Comparison of ENCODE assay signal across 8 mouse cellular contexts in the genomic region with DNA sequence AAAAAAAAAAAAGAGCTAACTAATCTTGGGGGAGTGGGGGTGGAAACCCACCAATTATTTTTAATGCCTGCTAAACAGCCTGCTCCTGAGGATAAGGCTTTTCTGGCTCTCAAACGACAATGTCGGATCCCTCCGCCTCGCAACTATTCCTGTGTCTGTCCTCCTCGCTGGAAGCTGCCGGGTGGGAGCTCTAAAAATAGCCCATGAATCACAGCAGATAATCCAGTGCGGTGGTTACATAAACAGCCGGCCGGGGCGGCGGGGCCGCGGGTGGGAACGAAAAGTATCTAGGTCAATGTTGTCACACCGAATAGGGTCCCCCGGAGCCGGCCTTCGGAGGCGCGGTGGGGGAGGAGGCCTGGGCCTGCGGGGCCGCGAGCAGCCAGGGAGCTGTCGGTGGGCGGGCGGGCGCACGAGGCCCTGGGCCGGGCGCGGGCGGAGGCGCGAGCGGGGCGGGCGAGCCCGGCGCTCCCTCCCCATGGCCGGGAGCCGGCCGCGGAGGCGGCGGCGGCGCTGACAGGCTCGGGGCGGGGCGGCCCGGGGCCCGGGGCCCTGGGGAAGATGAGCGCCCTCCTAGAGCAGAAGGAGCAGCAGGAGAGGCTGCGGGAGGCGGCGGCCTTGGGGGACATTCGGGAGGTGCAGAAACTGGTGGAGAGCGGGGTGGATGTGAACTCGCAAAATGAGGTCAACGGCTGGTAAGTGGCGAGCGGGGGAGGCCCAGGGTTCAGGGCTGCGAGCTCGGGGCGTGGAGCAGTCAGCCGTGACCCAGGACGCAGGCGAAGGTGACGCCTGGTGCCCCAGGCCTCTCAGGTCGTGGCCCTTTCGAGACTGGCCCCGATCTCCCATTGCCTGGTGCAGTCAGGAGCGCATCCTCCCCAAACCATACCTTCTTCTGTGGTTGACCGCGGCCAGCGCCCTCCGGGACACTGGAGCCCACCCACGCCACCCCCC. TPM values are rescaled to one million over a fixed set of nuclear protein-coding genes. Genes with fewer than 3 reads are reported as not detected.
A peak's percentile ranks its signal among the peaks of the same experiment; 100 is the strongest.
DNase-seq lines count a peak whose midpoint lies in the region; ATAC-seq lines count a peak whose summit lies in the region.

A gene (plus strand): TSS at position 309 of the 951 bp plus-strand sequence.

- intact Hi-C loops in left cerebral cortex, postnatal 14 days (cut with DNase I): loop anchor here (2.0 kb wide), 1 partner anchor 147 kb away; a partner anchor contains a TSS

- peak within 1 kb of the TSS; percentile 95 for H3K9ac ChIP-seq in intestine, embryonic 14.5 days (ENCODE audit: low read length)

- peak within 1 kb of the TSS; percentile 69 for H3K4me3 ChIP-seq in intestine, embryonic 14.5 days (ENCODE audit: low read depth, low read length)

- ATAC-seq in intestine, embryonic 14.5 days (replicated peaks; ENCODE audit: low FRiP score, low TSS enrichment, low read depth): peak; percentile 93

- H3K4me1 ChIP-seq in intestine, embryonic 14.5 days (replicated peaks; ENCODE audit: control insufficient read depth, insufficient read depth, low read length): peaks cover 22% of the 10 kb centered on the region

- H3K27ac ChIP-seq in intestine, embryonic 14.5 days (ENCODE audit: low read depth): peak within 1 kb of the TSS; percentile 97

- no peaks in the 10 kb centered on the region for H3K27me3 ChIP-seq in intestine, embryonic 14.5 days (replicated peaks; ENCODE audit: control insufficient read depth, insufficient read depth, low read length)

- no peaks in the 10 kb centered on the region for H3K36me3 ChIP-seq in intestine, embryonic 14.5 days (ENCODE audit: control insufficient read depth, insufficient read depth, low read length)

- under 1% methylated on average over 64 of the region's 78 CpGs for WGBS in intestine, embryonic 14.5 days

- H3K9me3 ChIP-seq in intestine, embryonic 14.5 days (ENCODE audit: control insufficient read depth, low read length): no peaks in the 10 kb centered on the region

- peak within 1 kb of the TSS; percentile 74 for H3K4me2 ChIP-seq in intestine, embryonic 14.5 days (ENCODE audit: low read length)

- DNase-seq in adrenal gland, adult (ENCODE audit: inconsistent age in 2 of 2, low spot score in 1 of 2): peak; percentile 97 to 99
- DNase-seq in embryo, embryonic 10.5 days (ENCODE audit: low spot score): peak; percentile 94
- DNase-seq in gastrocnemius, postnatal 25 days: peak; percentile 95
- peak; percentile 98 for DNase-seq in intestine, embryonic 14.5 days (ENCODE audit: low spot score)
- peak; percentile 97 to 99 for DNase-seq in left cerebral cortex, postnatal 14 days (ENCODE audit: low spot score in 2 of 2)
- peak; percentile 95 for DNase-seq in mesoderm, embryonic 11.5 days (ENCODE audit: low read depth, low spot score)
- peak; percentile 96 to 97 for DNase-seq in right cerebral cortex, postnatal 36 days (ENCODE audit: low spot score in 2 of 2)
- peak; percentile 92 for DNase-seq in yolk sac, embryonic 10.5 days (ENCODE audit: low spot score)

RNA-seq across cellular contexts. Expression of the gene that starts here (rescaled TPM):
- 100 to 1,000 TPM; 191 to 205 TPM for total RNA-seq in gastrocnemius, postnatal 25 days (2021)
- polyA plus RNA-seq in intestine, embryonic 14.5 days (2014; fragmentation: Nextera tagmentation; extraction: Ambion mirVana): 19.9 and 20.4 TPM in 2 replicates
- total RNA-seq in left cerebral cortex, postnatal 14 days (2021): 100 to 1,000 TPM; 106 to 108 TPM

Comparison
In these comparisons a context has a peak if more than half of its experiments do, and no peak if none do; other contexts are left out.
1. Peak in every context shown above with its lines: DNase-seq, ATAC-seq, H3K4me3 ChIP-seq and H3K27ac ChIP-seq.